Mouse (Mus musculus): ENCODE results near the gene Stat5a.

GRCm38 (mm10) chr11:100816342-100816741 is 42.8 kb upstream of the Stat5a start:
- TF ChIP-seq POLR2A (IDR thresholded peaks at IDR 0.05; ENCODE audit: low read depth, low read length) (no peak), CTCF (IDR thresholded peaks at IDR 0.05; ENCODE audit: extremely low read depth, insufficient read length, insufficient replicate concordance, low read depth, low read length) (no peak)
